Mouse (Mus musculus) lung, adult 2 months (tissue): Measurements from ENCODE around the gene Ltc4s.

Source experiments
- CTCF ChIP-seq: fragments of 200-500 bp; IDR thresholded peaks from 2 replicates; pipeline ENCODE4 v1.5.1; 2011; ENCODE audit warnings: mild to moderate bottlenecking, low read length, control low read depth; ENCODE audit not compliant: insufficient read depth
- POLR2A ChIP-seq: fragments of 200-500 bp; IDR thresholded peaks from 2 replicates; pipeline ENCODE4 v1.6.1; 2011; ENCODE audit warnings: low read depth, mild to moderate bottlenecking, control low read depth, low read length, borderline replicate concordance; ENCODE audit errors: extremely low read depth

DNA sequence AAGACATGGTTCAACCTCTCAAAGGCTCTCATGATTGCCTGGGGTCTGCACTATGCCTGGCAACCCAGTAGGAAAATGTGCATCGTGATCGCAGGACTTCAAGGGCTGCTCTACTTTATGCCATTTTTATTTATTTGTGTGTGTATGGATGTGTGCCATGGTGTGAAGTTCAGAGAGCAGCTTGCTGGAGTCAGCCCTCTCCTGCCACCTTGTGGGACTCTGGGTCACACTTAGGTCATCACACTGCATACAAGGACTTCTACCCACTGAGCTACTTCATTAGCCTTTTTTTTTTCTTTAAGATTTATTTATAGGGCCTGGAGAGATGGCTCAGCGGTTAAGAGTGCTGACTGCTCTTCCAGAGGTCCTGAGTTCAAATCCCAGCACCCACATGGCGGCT lies 23.6 kb upstream of the Ltc4s start:
- peak; percentile 62 for TF ChIP-seq CTCF
- no peak for TF ChIP-seq POLR2A
